Mouse (Mus musculus): Measurements from ENCODE around the gene Cxcl3. TPM values are rescaled to one million over a fixed set of nuclear protein-coding genes. Genes with fewer than 3 reads are reported as not detected.
"Not testable (repeated sequence)": the region's sequence is repeated elsewhere in the genome, so short reads cannot be mapped to it uniquely, and the experiment has no call there.

Cxcl3 gene
- polyA plus RNA-seq, 1 experiment from 2014 or later: 0.18 TPM

GRCm38 (mm10) chr5:90790074-90790502, 4.2 kb downstream of the Cxcl3 start:
- H3K27ac ChIP-seq (ENCODE audit: low read depth): no peak overlapping the region
- peak; percentile 48 for DNase-seq
- no peaks in the 10 kb centered on the region for H3K9me3 ChIP-seq (ENCODE audit: low read depth, low read length)
- no peak for ATAC-seq (ENCODE audit: insufficient read depth)
- no peak overlapping the region for H3K4me2 ChIP-seq
- 34% methylated on average over 8 of the region's 8 CpGs for WGBS
- H3K4me3 ChIP-seq (ENCODE audit: low read depth, low read length): no peak overlapping the region
- H3K27me3 ChIP-seq (ENCODE audit: insufficient read depth, low read length): no peaks in the 10 kb centered on the region
- H3K9ac ChIP-seq: no peak overlapping the region
- no peak for TF ChIP-seq CTCF (IDR thresholded peaks at IDR 0.05; ENCODE audit: low read depth)
- 0 out of 2 replicates have a peak, but pooled peaks cover 5% of the 10 kb centered on the region for H3K4me1 ChIP-seq (ENCODE audit: insufficient read depth)
- H3K36me3 ChIP-seq (ENCODE audit: insufficient read depth): no peaks in the 10 kb centered on the region

GRCm38 (mm10) chr5:90794195-90794625, 8.3 kb downstream of the Cxcl3 start, which contains the start of gene Cxcl15:
TSS of gene Cxcl15 (plus strand) at chr5:90794534.
- WGBS: 42% methylated on average over 5 of the region's 5 CpGs
- H3K4me2 ChIP-seq: peak within 1 kb of the TSS; percentile 35

GRCm38 (mm10) chr5:90795392-90795791, 9.5 kb downstream of the Cxcl3 start:
- WGBS: 84% methylated on average over 2 of the region's 2 CpGs
- H3K9me3 ChIP-seq (ENCODE audit: low read depth, low read length); ATAC-seq (ENCODE audit: insufficient read depth): not testable (repeated sequence)

More at GRCm38 (mm10) chr5:90794195-90794625, 8.3 kb downstream of the Cxcl3 start, which contains the start of gene Cxcl15:
- H3K9ac ChIP-seq: no peak within 1 kb of the TSS
- H3K27me3 ChIP-seq (ENCODE audit: insufficient read depth, low read length): no peaks in the 10 kb centered on the region
- TF ChIP-seq CTCF (IDR thresholded peaks at IDR 0.05; ENCODE audit: low read depth): no peak
- peak; percentile 69 for DNase-seq
- no peaks in the 10 kb centered on the region for H3K9me3 ChIP-seq (ENCODE audit: low read depth, low read length)
- H3K36me3 ChIP-seq (ENCODE audit: insufficient read depth): no peaks in the 10 kb centered on the region
- peak; percentile 88 for ATAC-seq (ENCODE audit: insufficient read depth)
- peak within 1 kb of the TSS; percentile 27 for H3K27ac ChIP-seq (ENCODE audit: low read depth)
- no peak within 1 kb of the TSS for H3K4me3 ChIP-seq (ENCODE audit: low read depth, low read length)
- 0 out of 2 replicates have a peak, but pooled peaks cover 5% of the 10 kb centered on the region for H3K4me1 ChIP-seq (ENCODE audit: insufficient read depth)

GRCm38 (mm10) chr5:90804574-90804973, 18.7 kb downstream of the Cxcl3 start:
- H3K27me3 ChIP-seq (ENCODE audit: insufficient read depth, low read length): no peaks in the 10 kb centered on the region
- H3K9me3 ChIP-seq (ENCODE audit: low read depth, low read length): no peaks in the 10 kb centered on the region
- H3K36me3 ChIP-seq (ENCODE audit: insufficient read depth): no peaks in the 10 kb centered on the region

More at GRCm38 (mm10) chr5:90795392-90795791, 9.5 kb downstream of the Cxcl3 start:
- H3K9ac ChIP-seq; H3K4me3 ChIP-seq (ENCODE audit: low read depth, low read length); H3K27me3 ChIP-seq (ENCODE audit: insufficient read depth, low read length); H3K27ac ChIP-seq (ENCODE audit: low read depth); H3K4me1 ChIP-seq (ENCODE audit: insufficient read depth); DNase-seq; H3K36me3 ChIP-seq (ENCODE audit: insufficient read depth): not testable (repeated sequence)
- peak overlapping the region; percentile 20; the same call in 1 of the 2 replicates for H3K4me2 ChIP-seq

GRCm38 (mm10) chr5:90806050-90806449, 20.1 kb downstream of the Cxcl3 start:
- H3K4me3 ChIP-seq (ENCODE audit: low read depth, low read length): no peak overlapping the region
- H3K36me3 ChIP-seq (ENCODE audit: insufficient read depth): no peaks in the 10 kb centered on the region
- H3K4me1 ChIP-seq (ENCODE audit: insufficient read depth): no peaks in the 10 kb centered on the region
- H3K27ac ChIP-seq (ENCODE audit: low read depth): no peak overlapping the region
- no peak for TF ChIP-seq CTCF (IDR thresholded peaks at IDR 0.05; ENCODE audit: low read depth)
- DNase-seq: no peak
- H3K9me3 ChIP-seq (ENCODE audit: low read depth, low read length): no peaks in the 10 kb centered on the region
- no peak overlapping the region for H3K4me2 ChIP-seq
- H3K9ac ChIP-seq: no peak overlapping the region
- no peaks in the 10 kb centered on the region for H3K27me3 ChIP-seq (ENCODE audit: insufficient read depth, low read length)
- ATAC-seq (ENCODE audit: insufficient read depth): no peak

More at GRCm38 (mm10) chr5:90804574-90804973, 18.7 kb downstream of the Cxcl3 start:
- Histone ChIP-seq H3K4me2 (no peak overlapping the region), H3K4me1 (ENCODE audit: insufficient read depth) (no peaks in the 10 kb centered on the region), H3K4me3 (ENCODE audit: low read depth, low read length) (no peak overlapping the region), H3K27ac (ENCODE audit: low read depth) (no peak overlapping the region), H3K9ac (no peak overlapping the region)
- TF ChIP-seq CTCF (IDR thresholded peaks at IDR 0.05; ENCODE audit: low read depth): no peak
- no peak for ATAC-seq (ENCODE audit: insufficient read depth)
- DNase-seq: no peak

- Histone ChIP-seq H3K27ac (ENCODE audit: low read depth) (no peak overlapping the region), H3K27me3 (ENCODE audit: insufficient read depth, low read length) (no peaks in the 10 kb centered on the region), H3K4me1 (ENCODE audit: insufficient read depth) (no peaks in the 10 kb centered on the region), H3K9me3 (ENCODE audit: low read depth, low read length) (no peaks in the 10 kb centered on the region), H3K4me3 (ENCODE audit: low read depth, low read length) (no peak overlapping the region), H3K4me2 (no peak overlapping the region), H3K9ac (no peak overlapping the region), H3K36me3 (ENCODE audit: insufficient read depth) (no peaks in the 10 kb centered on the region)
- no peak for ATAC-seq (ENCODE audit: insufficient read depth)
- WGBS: 70% methylated on average over 3 of the region's 3 CpGs
- no peak for TF ChIP-seq CTCF (IDR thresholded peaks at IDR 0.05; ENCODE audit: low read depth)
- no peak for DNase-seq
These were observed 21.5 kb downstream of the Cxcl3 start for GRCm38 (mm10) chr5:90807176-90807950.

GRCm38 (mm10) chr5:90819756-90820155, 33.9 kb downstream of the Cxcl3 start:
- DNase-seq (peak; percentile 65), ATAC-seq (ENCODE audit: insufficient read depth) (peak; percentile 75; the same call in 1 of the 2 replicates)

More at GRCm38 (mm10) chr5:90819756-90820155, 33.9 kb downstream of the Cxcl3 start:
- no peak for TF ChIP-seq CTCF (IDR thresholded peaks at IDR 0.05; ENCODE audit: low read depth)
- H3K9ac ChIP-seq: no peak overlapping the region
- H3K4me3 ChIP-seq (ENCODE audit: low read depth, low read length): no peak overlapping the region
- no peaks in the 10 kb centered on the region for H3K4me1 ChIP-seq (ENCODE audit: insufficient read depth)
- H3K27ac ChIP-seq (ENCODE audit: low read depth): no peak overlapping the region
- no peak overlapping the region for H3K4me2 ChIP-seq
- H3K27me3 ChIP-seq (ENCODE audit: insufficient read depth, low read length): no peaks in the 10 kb centered on the region
- no peaks in the 10 kb centered on the region for H3K9me3 ChIP-seq (ENCODE audit: low read depth, low read length)
- no peaks in the 10 kb centered on the region for H3K36me3 ChIP-seq (ENCODE audit: insufficient read depth)

Measured in lung, embryonic 14.5 days (tissue).